Comparison of ENCODE assay signal across 8 mouse cellular contexts in the genomic region with DNA sequence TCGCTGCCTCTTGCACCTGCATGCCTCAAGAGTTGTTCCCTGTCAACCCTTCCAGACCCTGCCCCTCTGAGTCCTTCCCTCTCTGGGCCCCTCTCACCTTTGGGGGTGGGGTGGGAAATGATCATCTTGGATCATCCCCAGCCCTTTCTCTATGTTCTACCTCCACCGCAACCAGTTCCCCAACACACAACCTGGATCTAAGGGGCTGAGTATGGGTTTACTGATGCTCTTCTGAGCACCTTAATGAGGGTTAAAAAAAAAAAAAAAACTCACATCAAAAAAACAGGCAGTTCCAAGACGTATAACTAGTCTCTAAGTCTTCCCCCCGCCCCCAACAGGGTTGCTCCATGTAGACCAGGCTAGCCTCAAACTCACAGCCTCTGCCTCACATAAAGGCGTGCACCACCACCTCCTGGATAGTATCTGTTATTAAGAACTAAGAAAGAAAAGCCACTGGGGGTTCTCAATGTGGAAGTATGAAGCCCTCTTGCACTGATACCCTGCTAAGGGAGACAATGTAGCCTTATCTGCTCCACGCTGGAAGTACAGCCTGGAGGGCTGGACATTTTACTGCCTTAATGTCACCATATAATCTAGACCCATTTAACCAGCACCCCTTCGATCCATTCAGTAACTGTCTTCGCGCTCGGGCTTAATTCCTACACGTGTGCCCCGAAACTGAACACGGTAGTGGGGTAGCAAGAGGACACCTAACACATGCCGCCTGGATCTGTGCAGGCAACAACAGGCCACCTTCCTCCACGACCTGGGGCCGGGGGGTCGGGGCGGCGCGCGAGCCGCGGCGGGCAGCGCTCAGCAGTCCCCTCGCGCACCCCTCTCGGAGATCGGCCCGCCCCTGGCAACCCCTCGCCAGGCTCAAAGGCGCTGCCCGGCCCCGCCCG. TPM values are rescaled to one million over a fixed set of nuclear protein-coding genes. Genes with fewer than 3 reads are reported as not detected.
DNase-seq lines count a peak whose midpoint lies in the region; ATAC-seq and TF ChIP-seq lines count a peak whose summit lies in the region.

No protein-coding gene starts in this region.

- H3K36me3 ChIP-seq in intestine, postnatal 0 days (ENCODE audit: control insufficient read depth, insufficient read depth), result peaks cover 25% of the 10 kb centered on the region

- WGBS in intestine, postnatal 0 days, result 2% methylated on average over 31 of the region's 35 CpGs
- WGBS in olfactory bulb, adult 2 months, result 6% methylated on average over 35 of the region's 35 CpGs

- no peaks in the 10 kb centered on the region for H3K9me3 ChIP-seq in intestine, postnatal 0 days (ENCODE audit: control insufficient read depth)

- no peak for ATAC-seq in intestine, postnatal 0 days
- no peak for ATAC-seq in activated CD4-positive, CD25-positive, alpha-beta regulatory T cell, adult 4 months

- TF ChIP-seq POLR2A in olfactory bulb, adult 2 months (IDR thresholded peaks at IDR 0.05; ENCODE audit: insufficient read depth, low read depth, low read length), result no peak

- peak; percentile 31 for DNase-seq in embryo, embryonic 10 days (ENCODE audit: low spot score)
- DNase-seq in embryo, embryonic 9.5 days (ENCODE audit: extremely low spot score), result no peak
- peak; percentile 37 for DNase-seq in thymus, postnatal 14 days
- DNase-seq in thymus, postnatal 36 days, result no peak
- no peak for DNase-seq in frontal cortex, adult 2 months (ENCODE audit: extremely low spot score in 1 of 2, low spot score in 1 of 2)

- H3K4me2 ChIP-seq in intestine, postnatal 0 days (replicated peaks; ENCODE audit: low read depth), result peak overlapping the region; percentile 90

- peak overlapping the region; percentile 96 for H3K4me3 ChIP-seq in intestine, postnatal 0 days (ENCODE audit: low read depth, low read length)
- peak overlapping the region; percentile 88 for H3K4me3 ChIP-seq in olfactory bulb, adult 2 months (ENCODE audit: insufficient read depth, low read depth, low read length)

- peaks cover 10% of the 10 kb centered on the region for H3K4me1 ChIP-seq in intestine, postnatal 0 days (replicated peaks; ENCODE audit: control insufficient read depth, insufficient read depth, low read length)
- peaks cover 20% of the 10 kb centered on the region for H3K4me1 ChIP-seq in olfactory bulb, adult 2 months (ENCODE audit: control insufficient read depth, insufficient read depth, low read length)

- no peaks in the 10 kb centered on the region for H3K27me3 ChIP-seq in intestine, postnatal 0 days (replicated peaks; ENCODE audit: control insufficient read depth, insufficient read depth, low read length)

- peak overlapping the region; percentile 95 for H3K9ac ChIP-seq in intestine, postnatal 0 days (ENCODE audit: low read depth, low read length)

- TF ChIP-seq CTCF in intestine, postnatal 0 days (IDR thresholded peaks at IDR 0.05; ENCODE audit: low read depth), result no peak
- no peak for TF ChIP-seq CTCF in olfactory bulb, adult 2 months (IDR thresholded peaks at IDR 0.05; ENCODE audit: insufficient read depth, low read depth, low read length)

- H3K27ac ChIP-seq in intestine, postnatal 0 days (ENCODE audit: low read depth, low read length), result peak overlapping the region; percentile 95
- H3K27ac ChIP-seq in olfactory bulb, adult 2 months (ENCODE audit: insufficient read depth, low read depth, low read length), result no peak overlapping the region

RNA-seq across cellular contexts. Expression of a gene that starts 0.7 kb away (rescaled TPM):
- 277 and 297 TPM in 2 replicates for polyA plus RNA-seq in intestine, postnatal 0 days (2015; fragmentation: Nextera tagmentation; extraction: Ambion mirVana)
- not detected in 2 replicates for polyA plus RNA-seq in olfactory bulb, adult 2 months (2012; ENCODE audit: insufficient read depth, insufficient read length, low replicate concordance, missing spikeins)
- 83.4 and 84.4 TPM in 2 replicates for polyA plus RNA-seq in frontal cortex, adult 2 months (2012; rRNA removed)
- 100 to 1,000 TPM; 109 to 129 TPM for polyA plus RNA-seq in activated CD4-positive, CD25-positive, alpha-beta regulatory T cell, adult 4 months (2017; shearing (Covaris generic))

RNA-seq across cellular contexts. Expression of a gene that starts 0.9 kb away (rescaled TPM):
- 1.8 and 2.2 TPM in 2 replicates for polyA plus RNA-seq in intestine, postnatal 0 days (2015; fragmentation: Nextera tagmentation; extraction: Ambion mirVana)
- polyA plus RNA-seq in olfactory bulb, adult 2 months (2012; ENCODE audit: insufficient read depth, insufficient read length, low replicate concordance, missing spikeins), result not detected in 2 replicates
- 18.6 and 22.0 TPM in 2 replicates for polyA plus RNA-seq in frontal cortex, adult 2 months (2012; rRNA removed)
- polyA plus RNA-seq in activated CD4-positive, CD25-positive, alpha-beta regulatory T cell, adult 4 months (2017; shearing (Covaris generic)), result 1 to 10 TPM; 1.2 to 1.6 TPM

RNA-seq across cellular contexts. Expression of a gene that starts 18.6 kb away (rescaled TPM):
- polyA plus RNA-seq in intestine, postnatal 0 days (2015; fragmentation: Nextera tagmentation; extraction: Ambion mirVana), result 11.7 and 12.9 TPM in 2 replicates
- polyA plus RNA-seq in olfactory bulb, adult 2 months (2012; ENCODE audit: insufficient read depth, insufficient read length, low replicate concordance, missing spikeins), result not detected in 2 replicates
- polyA plus RNA-seq in frontal cortex, adult 2 months (2012; rRNA removed), result 16.7 and 21.1 TPM in 2 replicates
- polyA plus RNA-seq in activated CD4-positive, CD25-positive, alpha-beta regulatory T cell, adult 4 months (2017; shearing (Covaris generic)), result 1 to 10 TPM; 5.6 to 8.6 TPM

RNA-seq across cellular contexts. Expression of a gene that starts 28.9 kb away (rescaled TPM):
- 5.3 and 5.7 TPM in 2 replicates for polyA plus RNA-seq in intestine, postnatal 0 days (2015; fragmentation: Nextera tagmentation; extraction: Ambion mirVana)
- polyA plus RNA-seq in olfactory bulb, adult 2 months (2012; ENCODE audit: insufficient read depth, insufficient read length, low replicate concordance, missing spikeins), result not detected in 2 replicates
- polyA plus RNA-seq in frontal cortex, adult 2 months (2012; rRNA removed), result 89.8 and 98.3 TPM in 2 replicates
- not detected for polyA plus RNA-seq in activated CD4-positive, CD25-positive, alpha-beta regulatory T cell, adult 4 months (2017; shearing (Covaris generic))

Comparison
In these comparisons a context has a peak if more than half of its experiments do, and no peak if none do; other contexts are left out.
1. DNase-seq: peak in embryo, embryonic 10 days (single experiment) and thymus, postnatal 14 days (single experiment); none in embryo, embryonic 9.5 days (single experiment), thymus, postnatal 36 days (0 of 2) and frontal cortex, adult 2 months (0 of 2).